Mouse (Mus musculus): ENCODE data around the gene Mtx1.

- no peak for TF ChIP-seq CTCF (IDR thresholded peaks at IDR 0.05; ENCODE audit: low read depth)
- no peak for TF ChIP-seq EP300 (IDR thresholded peaks at IDR 0.05; ENCODE audit: low read depth)
Observed at GRCm38 (mm10) chr3:89210731-89211130, 16.2 kb downstream of the Mtx1 start.
